Mouse (Mus musculus) lung, postnatal 14 days (tissue): ENCODE measurements around the gene Cul3.
"Not testable (repeated sequence)": the region's sequence is repeated elsewhere in the genome, so short reads cannot be mapped to it uniquely, and the experiment has no call there.

ENCODE experiments used
- DNase-seq: peaks from one replicate; pipeline ENCODE4 v3.0.0; 2021

Cul3 gene

GRCm38 (mm10) chr1:80340436-80341376, at the start of gene Cul3:
Gene Cul3, minus strand, starts transcription at chr1:80340480.
- DNase-seq: peak; percentile 96

- DNase-seq: no peak
These were observed 49.2 kb upstream of the Cul3 start for GRCm38 (mm10) chr1:80389518-80389917.

- peak; percentile 35 for DNase-seq
These were observed 43.6 kb upstream of the Cul3 start for GRCm38 (mm10) chr1:80383613-80384589.

GRCm38 (mm10) chr1:80382928-80383327, 42.6 kb upstream of the Cul3 start:
- no peak for DNase-seq

GRCm38 (mm10) chr1:80381302-80381701, 41.0 kb upstream of the Cul3 start:
- no peak for DNase-seq

- DNase-seq: no peak
These were observed 31.7 kb upstream of the Cul3 start for GRCm38 (mm10) chr1:80372010-80372409.

- DNase-seq: no peak
These were observed 31.1 kb upstream of the Cul3 start for GRCm38 (mm10) chr1:80371189-80371889.

GRCm38 (mm10) chr1:80363486-80363885, 23.2 kb upstream of the Cul3 start:
- DNase-seq: no peak

- DNase-seq: no peak
These were observed 22.7 kb upstream of the Cul3 start for GRCm38 (mm10) chr1:80362946-80363345.

GRCm38 (mm10) chr1:80362400-80362799, 22.1 kb upstream of the Cul3 start:
- DNase-seq: no peak

GRCm38 (mm10) chr1:80361771-80362170, 21.5 kb upstream of the Cul3 start:
- DNase-seq: not testable (repeated sequence)

- DNase-seq: no peak
These were observed 19.8 kb upstream of the Cul3 start for GRCm38 (mm10) chr1:80360038-80360608.

GRCm38 (mm10) chr1:80340061-80340435, 232 bp downstream of the Cul3 start:
- DNase-seq: peak; percentile 68

- DNase-seq: peak; percentile 13
These were observed 757 bp downstream of the Cul3 start for GRCm38 (mm10) chr1:80339425-80340021.

- DNase-seq: no peak
These were observed 1.9 kb downstream of the Cul3 start for GRCm38 (mm10) chr1:80338398-80338797.

- DNase-seq: no peak
These were observed 4.4 kb downstream of the Cul3 start for GRCm38 (mm10) chr1:80335726-80336368.

GRCm38 (mm10) chr1:80335118-80335517, 5.2 kb downstream of the Cul3 start:
- DNase-seq: no peak

- no peak for DNase-seq
These were observed 9.3 kb downstream of the Cul3 start for GRCm38 (mm10) chr1:80330970-80331369.

- DNase-seq: no peak
These were observed 14.5 kb downstream of the Cul3 start for GRCm38 (mm10) chr1:80325761-80326160.

- DNase-seq: no peak
These were observed 15.9 kb downstream of the Cul3 start for GRCm38 (mm10) chr1:80324370-80324769.

- DNase-seq: no peak
These were observed 24.7 kb downstream of the Cul3 start for GRCm38 (mm10) chr1:80315533-80316045.
